Mouse (Mus musculus): ENCODE data around the gene Sulf2. TPM values are rescaled to one million over a fixed set of nuclear protein-coding genes. Genes with fewer than 3 reads are reported as not detected.

The Sulf2 gene
- polyA plus RNA-seq, 1 experiment from 2014 or later: 125 TPM

DNA sequence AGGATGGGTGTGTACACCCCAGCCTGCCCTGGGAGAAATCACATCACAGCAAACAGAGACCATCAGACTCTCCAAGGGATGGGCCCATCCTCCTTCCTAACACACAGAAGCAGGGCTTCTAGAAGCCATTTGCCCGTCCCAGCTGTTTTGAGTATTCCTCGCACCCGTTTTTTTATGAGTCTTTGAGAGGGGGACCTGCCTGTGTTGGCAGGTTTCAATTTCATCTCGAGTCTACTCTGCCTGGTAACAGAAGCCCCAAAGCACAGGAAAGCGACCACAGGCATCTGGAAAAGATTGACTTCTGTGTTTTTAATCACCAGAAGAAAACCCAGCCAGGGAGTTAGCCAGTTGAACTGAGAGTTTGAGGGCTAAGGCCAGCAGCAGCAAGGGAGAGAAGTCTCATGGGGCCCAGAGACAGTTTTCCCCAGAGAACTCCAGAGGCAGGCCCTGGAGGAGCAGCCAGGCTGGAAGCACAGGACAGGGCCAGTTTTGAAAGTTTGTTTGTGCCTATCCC, 24.7 kb upstream of the Sulf2 start:
- 44% methylated on average over 5 of the region's 5 CpGs for WGBS
- no peak for ATAC-seq (ENCODE audit: low FRiP score)

DNA sequence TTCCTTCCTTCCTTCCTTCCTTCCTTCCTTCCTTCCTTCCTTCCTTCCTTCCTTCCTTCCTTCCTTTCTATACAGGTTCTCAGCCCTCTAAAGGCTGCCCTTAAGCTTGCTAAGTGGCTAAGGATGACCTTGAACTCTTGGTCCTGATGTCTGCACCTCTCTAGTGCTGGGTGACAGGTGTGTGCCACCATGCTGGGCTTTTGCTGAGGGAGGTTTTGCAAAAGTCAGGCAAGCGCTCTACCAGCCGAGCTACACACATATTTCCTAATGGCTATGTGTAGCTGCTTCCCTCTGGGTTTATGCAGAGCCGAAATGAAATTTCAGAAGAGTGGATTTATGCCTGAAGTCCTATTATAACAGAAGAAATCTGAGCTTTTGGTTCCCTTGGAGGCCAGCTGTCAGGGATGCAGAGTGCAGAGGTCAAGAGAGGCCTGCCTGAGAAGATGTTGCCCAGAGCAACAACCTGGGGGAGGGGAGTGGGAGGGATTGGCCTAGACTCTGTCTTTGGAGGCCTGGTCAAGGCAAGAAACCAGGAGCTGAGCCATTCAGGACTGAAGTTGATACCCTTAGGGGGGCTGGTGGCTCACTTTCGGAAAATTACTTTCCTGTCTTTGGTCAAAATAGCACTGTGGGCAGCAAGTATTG, 24.1 kb upstream of the Sulf2 start:
- DNase-seq (ENCODE audit: low spot score) (no peak), ATAC-seq (ENCODE audit: low FRiP score) (no peak)
- H3K4me1 ChIP-seq (replicated peaks; ENCODE audit: control insufficient read depth, insufficient read depth, low read length): peaks cover 28% of the 10 kb centered on the region
- H3K4me2 ChIP-seq (replicated peaks): no peak overlapping the region
- no peaks in the 10 kb centered on the region for H3K36me3 ChIP-seq (replicated peaks; ENCODE audit: control insufficient read depth, insufficient read depth)
- no peak overlapping the region for H3K4me3 ChIP-seq (replicated peaks; ENCODE audit: low read length)
- WGBS: 43% methylated on average over 4 of the region's 4 CpGs
- H3K27me3 ChIP-seq (ENCODE audit: control insufficient read depth, insufficient read depth, low read length): 0 out of 2 replicates have a peak, but pooled peaks cover 3% of the 10 kb centered on the region
- no peaks in the 10 kb centered on the region for H3K9me3 ChIP-seq (ENCODE audit: control insufficient read depth, low read length)
- no peak overlapping the region for H3K9ac ChIP-seq
- peak overlapping the region; percentile 6 for H3K27ac ChIP-seq

More for the DNA sequence above, 24.7 kb upstream of the Sulf2 start:
- H3K27ac ChIP-seq: peak overlapping the region; percentile 6
- H3K27me3 ChIP-seq (ENCODE audit: control insufficient read depth, insufficient read depth, low read length): no peaks in the 10 kb centered on the region
- DNase-seq (ENCODE audit: low spot score): no peak
- no peak overlapping the region for H3K4me2 ChIP-seq (replicated peaks)
- H3K9ac ChIP-seq: no peak overlapping the region
- no peak overlapping the region for H3K4me3 ChIP-seq (replicated peaks; ENCODE audit: low read length)
- H3K4me1 ChIP-seq (replicated peaks; ENCODE audit: control insufficient read depth, insufficient read depth, low read length): peaks cover 28% of the 10 kb centered on the region
- H3K9me3 ChIP-seq (ENCODE audit: control insufficient read depth, low read length): no peaks in the 10 kb centered on the region
- no peaks in the 10 kb centered on the region for H3K36me3 ChIP-seq (replicated peaks; ENCODE audit: control insufficient read depth, insufficient read depth)

DNA sequence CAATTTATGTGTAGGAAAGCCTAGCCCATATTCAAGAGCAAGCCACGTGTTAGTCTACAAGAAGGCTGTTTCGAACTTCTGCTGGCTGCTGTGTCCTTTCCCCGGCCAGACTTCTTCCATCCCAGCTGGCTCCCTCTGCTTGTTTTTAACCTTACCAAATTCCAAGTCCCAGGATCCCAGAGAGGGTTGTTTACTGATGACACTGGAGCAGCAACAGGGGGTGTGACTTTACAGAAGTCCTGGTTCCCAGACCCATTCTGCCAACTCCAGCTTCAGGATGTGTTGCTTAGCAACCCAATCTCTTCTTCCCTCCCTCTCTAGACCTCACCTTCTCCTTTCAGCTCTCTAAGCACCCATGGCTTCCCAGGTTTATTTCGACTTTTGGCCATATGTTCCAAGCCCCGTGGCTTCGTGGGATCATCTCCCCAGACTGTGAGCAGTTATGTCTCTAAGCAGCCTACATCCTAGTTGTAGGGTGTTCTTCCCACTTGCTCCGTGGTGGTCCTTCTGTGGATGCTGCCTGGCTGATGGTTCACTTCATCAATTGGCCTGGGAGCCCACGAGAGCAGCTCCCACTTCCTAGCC, 20.2 kb upstream of the Sulf2 start:
- Histone ChIP-seq H3K4me1 (replicated peaks; ENCODE audit: control insufficient read depth, insufficient read depth, low read length) (peaks cover 24% of the 10 kb centered on the region), H3K36me3 (replicated peaks; ENCODE audit: control insufficient read depth, insufficient read depth) (no peaks in the 10 kb centered on the region), H3K27me3 (ENCODE audit: control insufficient read depth, insufficient read depth, low read length) (peaks cover 23% of the 10 kb centered on the region), H3K27ac (peak overlapping the region; percentile 52; the same call in 1 of the 2 replicates), H3K4me2 (replicated peaks) (no peak overlapping the region), H3K9ac (no peak overlapping the region), H3K4me3 (replicated peaks; ENCODE audit: low read length) (no peak overlapping the region), H3K9me3 (ENCODE audit: control insufficient read depth, low read length) (no peaks in the 10 kb centered on the region)
- no peak for DNase-seq (ENCODE audit: low spot score)
- 58% methylated on average over 8 of the region's 8 CpGs for whole genome bisulfite sequencing
- no peak for ATAC-seq (ENCODE audit: low FRiP score)

DNA sequence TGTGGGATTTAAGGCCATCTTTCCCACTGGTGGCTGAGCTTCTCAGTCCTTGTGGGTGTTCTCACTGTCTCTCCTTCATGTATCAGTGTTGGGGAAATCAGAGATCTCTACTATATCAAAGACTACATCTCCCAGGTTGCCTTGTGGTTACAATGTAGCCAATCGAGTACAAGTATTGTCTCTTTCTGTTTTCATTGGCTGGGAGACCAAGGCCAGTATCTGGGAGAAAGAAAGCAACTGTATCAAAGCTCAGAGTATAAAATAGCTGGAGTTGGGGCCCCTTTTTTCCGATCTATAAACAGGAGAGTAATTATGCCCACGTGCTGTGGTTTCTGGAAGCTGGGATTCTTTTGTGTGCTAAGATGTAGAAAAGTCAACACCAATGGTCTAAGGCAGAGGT, 19.7 kb upstream of the Sulf2 start:
- peak overlapping the region; percentile 52; the same call in 1 of the 2 replicates for H3K27ac ChIP-seq
- H3K36me3 ChIP-seq (replicated peaks; ENCODE audit: control insufficient read depth, insufficient read depth): no peaks in the 10 kb centered on the region
- H3K4me2 ChIP-seq (replicated peaks): no peak overlapping the region
- H3K4me1 ChIP-seq (replicated peaks; ENCODE audit: control insufficient read depth, insufficient read depth, low read length): peaks cover 22% of the 10 kb centered on the region
- 20% methylated on average over 3 of the region's 3 CpGs for WGBS
- H3K9ac ChIP-seq: no peak overlapping the region
- ATAC-seq (ENCODE audit: low FRiP score) (peak; percentile 53; the same call in 1 of the 2 replicates), DNase-seq (ENCODE audit: low spot score) (peak; percentile 66)
- no peaks in the 10 kb centered on the region for H3K9me3 ChIP-seq (ENCODE audit: control insufficient read depth, low read length)
- H3K4me3 ChIP-seq (replicated peaks; ENCODE audit: low read length): no peak overlapping the region
- H3K27me3 ChIP-seq (ENCODE audit: control insufficient read depth, insufficient read depth, low read length): peaks cover 23% of the 10 kb centered on the region

DNA sequence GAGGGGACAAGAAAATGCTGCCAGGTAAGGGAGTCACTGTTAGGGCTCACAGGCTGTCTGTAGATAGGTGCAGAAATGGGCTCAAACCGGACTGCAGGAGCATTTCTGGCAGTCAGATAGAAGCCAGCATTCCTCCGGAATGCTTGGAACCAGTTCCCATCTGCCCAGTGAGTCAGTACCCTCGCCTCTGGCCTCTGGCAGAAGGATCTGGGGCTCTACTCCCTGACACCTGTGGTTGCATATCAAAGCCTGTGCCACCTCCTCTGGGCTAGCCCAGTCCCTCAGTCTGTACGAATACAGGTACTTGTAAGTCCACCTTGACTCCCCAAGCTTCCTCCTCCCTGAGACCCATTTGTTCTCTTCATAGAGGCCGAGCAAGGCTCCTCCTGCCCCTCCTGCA, 17.7 kb upstream of the Sulf2 start:
- Histone ChIP-seq H3K9me3 (ENCODE audit: control insufficient read depth, low read length) (no peaks in the 10 kb centered on the region), H3K27ac (no peak overlapping the region), H3K4me1 (replicated peaks; ENCODE audit: control insufficient read depth, insufficient read depth, low read length) (peaks cover 26% of the 10 kb centered on the region), H3K9ac (no peak overlapping the region), H3K36me3 (replicated peaks; ENCODE audit: control insufficient read depth, insufficient read depth) (no peaks in the 10 kb centered on the region), H3K27me3 (ENCODE audit: control insufficient read depth, insufficient read depth, low read length) (peaks cover 23% of the 10 kb centered on the region), H3K4me3 (replicated peaks; ENCODE audit: low read length) (no peak overlapping the region), H3K4me2 (replicated peaks) (no peak overlapping the region)
- ATAC-seq (ENCODE audit: low FRiP score): no peak
- 86% methylated on average over 5 of the region's 5 CpGs for WGBS
- DNase-seq (ENCODE audit: low spot score): no peak

DNA sequence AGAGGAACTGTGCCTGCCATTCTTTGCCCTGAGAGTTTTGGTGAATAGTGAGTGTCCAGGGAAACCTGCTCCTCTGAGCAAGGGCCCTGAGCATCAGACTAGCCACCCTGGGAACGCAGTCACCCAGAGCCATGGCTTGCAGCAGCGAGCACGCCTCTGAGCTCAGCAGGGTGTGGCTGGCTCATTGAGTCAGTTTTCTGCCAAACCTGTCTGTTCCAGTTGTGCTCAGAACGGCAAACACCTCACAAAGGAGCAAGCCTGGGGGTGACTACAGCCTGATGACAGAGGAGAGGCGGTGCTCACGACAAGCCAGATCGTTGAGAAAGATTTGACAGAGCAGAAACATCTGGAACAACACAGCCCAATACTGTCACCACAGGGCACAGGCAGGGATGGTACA, 14.7 kb upstream of the Sulf2 start:
- 40% methylated on average over 7 of the region's 7 CpGs for whole genome bisulfite sequencing
- H3K4me1 ChIP-seq (replicated peaks; ENCODE audit: control insufficient read depth, insufficient read depth, low read length): peaks cover 13% of the 10 kb centered on the region
- no peak overlapping the region for H3K9ac ChIP-seq
- H3K4me3 ChIP-seq (replicated peaks; ENCODE audit: low read length): no peak overlapping the region
- no peak for ATAC-seq (ENCODE audit: low FRiP score)
- H3K9me3 ChIP-seq (ENCODE audit: control insufficient read depth, low read length): no peaks in the 10 kb centered on the region
- DNase-seq (ENCODE audit: low spot score): no peak
- H3K4me2 ChIP-seq (replicated peaks): no peak overlapping the region
- H3K27me3 ChIP-seq (ENCODE audit: control insufficient read depth, insufficient read depth, low read length): peaks cover 34% of the 10 kb centered on the region
- H3K36me3 ChIP-seq (replicated peaks; ENCODE audit: control insufficient read depth, insufficient read depth): no peaks in the 10 kb centered on the region
- H3K27ac ChIP-seq: no peak overlapping the region

DNA sequence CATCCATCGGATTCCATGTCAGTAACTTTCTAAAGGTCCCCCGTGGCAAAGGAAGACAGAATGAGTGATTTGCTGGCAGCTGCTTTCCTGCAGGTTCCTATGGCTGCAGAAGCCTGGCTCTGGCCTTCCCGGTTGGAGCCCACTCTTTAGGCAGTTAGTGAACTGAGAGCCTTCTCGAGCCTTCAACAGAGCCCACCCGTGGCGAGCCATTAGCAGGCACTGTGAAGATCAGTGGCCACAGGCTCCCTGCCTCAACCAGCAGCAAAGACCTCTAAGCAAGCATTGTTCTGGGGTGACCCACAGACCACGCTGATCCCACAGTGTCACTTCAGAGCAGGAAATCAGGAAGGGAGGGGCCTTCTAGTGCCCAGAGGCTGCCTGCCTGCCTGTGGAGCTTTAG, 13.4 kb upstream of the Sulf2 start:
- ATAC-seq (ENCODE audit: low FRiP score) (peak; percentile 29; the same call in 1 of the 2 replicates), DNase-seq (ENCODE audit: low spot score) (peak; percentile 54)
- Histone ChIP-seq H3K4me1 (replicated peaks; ENCODE audit: control insufficient read depth, insufficient read depth, low read length) (peaks cover 13% of the 10 kb centered on the region), H3K9ac (no peak overlapping the region), H3K9me3 (ENCODE audit: control insufficient read depth, low read length) (no peaks in the 10 kb centered on the region), H3K4me2 (replicated peaks) (no peak overlapping the region), H3K36me3 (replicated peaks; ENCODE audit: control insufficient read depth, insufficient read depth) (no peaks in the 10 kb centered on the region), H3K27ac (no peak overlapping the region), H3K27me3 (ENCODE audit: control insufficient read depth, insufficient read depth, low read length) (peaks cover 24% of the 10 kb centered on the region), H3K4me3 (replicated peaks; ENCODE audit: low read length) (no peak overlapping the region)
- 10% methylated on average over 7 of the region's 7 CpGs for WGBS

DNA sequence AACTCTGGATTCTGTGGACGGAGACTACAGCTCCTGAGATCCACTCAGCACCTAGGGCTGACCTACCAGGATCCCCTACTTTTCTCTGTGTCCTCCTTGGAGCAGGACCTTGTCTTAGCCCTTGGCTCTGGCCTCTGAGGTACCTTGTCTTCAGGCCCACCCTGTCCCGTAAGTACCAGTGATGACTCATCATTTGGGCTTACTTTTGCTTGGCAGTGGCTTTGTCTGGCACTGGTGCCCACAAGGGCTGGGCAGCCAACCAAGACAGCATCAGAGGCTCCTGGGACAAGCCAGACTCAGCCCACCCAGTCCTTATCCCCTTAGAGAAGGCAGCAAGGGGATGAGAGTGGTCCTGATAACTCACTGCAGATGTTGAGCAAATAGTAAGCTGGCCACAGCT, 11.9 kb upstream of the Sulf2 start:
- DNase-seq (ENCODE audit: low spot score): no peak

DNA sequence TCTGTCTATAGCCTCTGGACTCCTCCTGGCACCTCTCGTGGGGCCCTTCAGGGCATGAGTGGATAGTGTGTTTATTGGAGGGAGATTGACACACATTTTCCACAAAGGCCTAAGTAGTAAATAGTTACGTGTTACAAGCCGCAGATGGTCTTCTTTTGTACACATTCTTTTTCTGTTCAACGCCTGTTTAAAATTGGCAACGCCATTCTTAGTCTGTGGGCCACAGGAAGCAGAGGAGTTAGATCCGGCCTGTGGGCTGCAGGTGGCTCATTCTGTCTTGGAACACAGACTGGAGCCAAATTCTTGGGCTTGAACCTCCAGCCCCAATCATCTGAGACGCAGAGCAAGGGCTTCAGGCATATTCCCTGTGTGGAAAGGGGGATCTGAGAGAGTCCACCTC, 9.9 kb upstream of the Sulf2 start:
- Histone ChIP-seq H3K36me3 (replicated peaks; ENCODE audit: control insufficient read depth, insufficient read depth) (no peaks in the 10 kb centered on the region), H3K4me3 (replicated peaks; ENCODE audit: low read length) (no peak overlapping the region), H3K27ac (no peak overlapping the region), H3K4me1 (replicated peaks; ENCODE audit: control insufficient read depth, insufficient read depth, low read length) (peaks cover 13% of the 10 kb centered on the region), H3K27me3 (ENCODE audit: control insufficient read depth, insufficient read depth, low read length) (0 out of 2 replicates have a peak, but pooled peaks cover 15% of the 10 kb centered on the region), H3K9ac (no peak overlapping the region), H3K9me3 (ENCODE audit: control insufficient read depth, low read length) (no peaks in the 10 kb centered on the region), H3K4me2 (replicated peaks) (no peak overlapping the region)
- 44% methylated on average over 7 of the region's 7 CpGs for WGBS
- DNase-seq (ENCODE audit: low spot score): no peak
- ATAC-seq (ENCODE audit: low FRiP score): no peak

More for the DNA sequence above, 11.9 kb upstream of the Sulf2 start:
- peaks cover 22% of the 10 kb centered on the region for H3K27me3 ChIP-seq (ENCODE audit: control insufficient read depth, insufficient read depth, low read length)
- H3K9ac ChIP-seq: no peak overlapping the region
- WGBS: 83% methylated on average over 2 of the region's 2 CpGs
- no peak overlapping the region for H3K4me2 ChIP-seq (replicated peaks)
- H3K4me1 ChIP-seq (replicated peaks; ENCODE audit: control insufficient read depth, insufficient read depth, low read length): peaks cover 13% of the 10 kb centered on the region
- H3K4me3 ChIP-seq (replicated peaks; ENCODE audit: low read length): no peak overlapping the region
- no peak for ATAC-seq (ENCODE audit: low FRiP score)
- no peaks in the 10 kb centered on the region for H3K36me3 ChIP-seq (replicated peaks; ENCODE audit: control insufficient read depth, insufficient read depth)
- H3K27ac ChIP-seq: no peak overlapping the region
- H3K9me3 ChIP-seq (ENCODE audit: control insufficient read depth, low read length): no peaks in the 10 kb centered on the region
